Mouse (Mus musculus) cerebellum, adult 8-10 months (tissue): ENCODE results near the gene Hdac8.

Source experiments
- DNase-seq: peaks from one replicate; pipeline ENCODE4 v3.0.0; 2022

Hdac8 gene

GRCm38 (mm10) chrX:102504644-102505481, at the start of gene Hdac8:
Gene Hdac8 (minus strand): TSS chrX:102505359.
- DNase-seq: peak; percentile 51

- no peak for DNase-seq
Measured at GRCm38 (mm10) chrX:102509205-102509604, 4.0 kb upstream of the Hdac8 start.

- no peak for DNase-seq
Measured at GRCm38 (mm10) chrX:102504179-102504578, 980 bp downstream of the Hdac8 start.

- no peak for DNase-seq
Measured at GRCm38 (mm10) chrX:102493992-102494730, 11.0 kb downstream of the Hdac8 start.

- no peak for DNase-seq
Measured at GRCm38 (mm10) chrX:102485575-102485974, 19.6 kb downstream of the Hdac8 start.

- DNase-seq: no peak
Measured at GRCm38 (mm10) chrX:102479665-102480064, 25.5 kb downstream of the Hdac8 start.

GRCm38 (mm10) chrX:102478965-102479364, 26.2 kb downstream of the Hdac8 start:
- DNase-seq: peak; percentile 52

GRCm38 (mm10) chrX:102478481-102478880, 26.7 kb downstream of the Hdac8 start:
- DNase-seq: no peak

- peak; percentile 75 for DNase-seq
Measured at GRCm38 (mm10) chrX:102476784-102477183, 28.4 kb downstream of the Hdac8 start.

GRCm38 (mm10) chrX:102475555-102475954, 29.6 kb downstream of the Hdac8 start:
- DNase-seq: no peak

- DNase-seq: no peak
Measured at GRCm38 (mm10) chrX:102418343-102419127, 86.6 kb downstream of the Hdac8 start.

GRCm38 (mm10) chrX:102416972-102417371, 88.2 kb downstream of the Hdac8 start:
- DNase-seq: no peak

GRCm38 (mm10) chrX:102416386-102416785, 88.8 kb downstream of the Hdac8 start:
- DNase-seq: peak; percentile 21

- DNase-seq: no peak
Measured at GRCm38 (mm10) chrX:102384765-102385164, 120.4 kb downstream of the Hdac8 start.

GRCm38 (mm10) chrX:102383151-102383550, 122.0 kb downstream of the Hdac8 start:
- no peak for DNase-seq

- DNase-seq: peak; percentile 63
Measured at GRCm38 (mm10) chrX:102366510-102366909, 138.6 kb downstream of the Hdac8 start.

- DNase-seq: no peak
Measured at GRCm38 (mm10) chrX:102362244-102362643, 142.9 kb downstream of the Hdac8 start.

GRCm38 (mm10) chrX:102353412-102353811, 151.7 kb downstream of the Hdac8 start:
- DNase-seq: no peak

GRCm38 (mm10) chrX:102349843-102350731, 155.1 kb downstream of the Hdac8 start:
- peak; percentile 11 for DNase-seq

- no peak for DNase-seq
Measured at GRCm38 (mm10) chrX:102348886-102349486, 156.2 kb downstream of the Hdac8 start.

GRCm38 (mm10) chrX:102341688-102342087, 163.5 kb downstream of the Hdac8 start:
- DNase-seq: no peak
